In the genomic region with DNA sequence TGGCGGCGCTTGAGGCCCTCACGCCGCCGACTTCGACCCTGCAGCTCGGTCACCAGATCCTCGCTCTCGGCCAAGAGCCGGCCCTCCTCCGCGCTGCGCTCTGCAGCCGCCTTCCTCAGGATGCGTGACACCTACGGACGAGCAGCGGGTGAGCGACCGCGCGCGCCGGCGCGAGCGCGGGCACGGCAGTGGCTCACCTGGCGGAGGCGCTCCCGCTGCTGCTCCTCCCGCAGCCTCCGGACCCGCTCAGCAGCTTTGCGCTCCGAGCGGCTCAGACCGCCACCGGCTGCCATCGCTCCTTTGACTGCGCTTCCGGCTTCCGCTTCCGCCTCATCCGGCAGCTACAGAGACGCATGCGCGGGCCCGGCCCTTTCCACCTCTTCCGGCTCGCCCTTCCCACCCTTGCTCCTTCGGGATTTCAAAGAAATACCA, we compare ENCODE assay signal across 8 mouse cellular contexts. TPM values are rescaled to one million over a fixed set of nuclear protein-coding genes. Genes with fewer than 3 reads are reported as not detected.
DNase-seq lines count a peak whose midpoint lies in the region; ATAC-seq and TF ChIP-seq lines count a peak whose summit lies in the region.

No protein-coding gene starts in this region.

- H3K27me3 ChIP-seq in erythroblast, embryonic 14.5 days (ENCODE audit: control insufficient read depth): no peaks in the 10 kb centered on the region
- H3K27me3 ChIP-seq in heart, embryonic 12.5 days (replicated peaks): no peaks in the 10 kb centered on the region
- H3K27me3 ChIP-seq in kidney, postnatal 0 days (ENCODE audit: insufficient read depth, low read length): no peaks in the 10 kb centered on the region
- H3K27me3 ChIP-seq in liver, embryonic 12.5 days (replicated peaks): no peaks in the 10 kb centered on the region
- no peaks in the 10 kb centered on the region for H3K27me3 ChIP-seq in stomach, postnatal 0 days (ENCODE audit: control insufficient read depth, insufficient read depth, low read length)

- no peak for TF ChIP-seq EP300 in stomach, postnatal 0 days (optimal IDR thresholded peaks at IDR 0.05)

- DNase-seq in CD4-positive, CD25-positive, alpha-beta regulatory T cell, adult 2 months (ENCODE audit: low read depth, low spot score): peak; percentile 91
- peak; percentile 95 for DNase-seq in brain, embryonic 14.5 days (ENCODE audit: low read depth)
- peak; percentile 96 for DNase-seq in kidney, postnatal 0 days (ENCODE audit: low spot score)
- peak; percentile 84 for DNase-seq in neural tube, embryonic 10.5 days (ENCODE audit: extremely low spot score, low spot score)
- DNase-seq in stomach, postnatal 0 days (ENCODE audit: low spot score): peak; percentile 91

- no peaks in the 10 kb centered on the region for H3K9me3 ChIP-seq in erythroblast, embryonic 14.5 days (ENCODE audit: control insufficient read depth, low read length)
- no peaks in the 10 kb centered on the region for H3K9me3 ChIP-seq in heart, embryonic 12.5 days (replicated peaks)
- H3K9me3 ChIP-seq in kidney, postnatal 0 days (replicated peaks; ENCODE audit: low read length): no peaks in the 10 kb centered on the region
- no peaks in the 10 kb centered on the region for H3K9me3 ChIP-seq in liver, embryonic 12.5 days (replicated peaks)
- H3K9me3 ChIP-seq in stomach, postnatal 0 days (ENCODE audit: control insufficient read depth, low read length): no peaks in the 10 kb centered on the region

- TF ChIP-seq POLR2A in brain, embryonic 14.5 days (IDR thresholded peaks at IDR 0.05; ENCODE audit: borderline replicate concordance, extremely low read depth, insufficient read depth, insufficient read length, poor library complexity, severe bottlenecking): peak; percentile 68; the same call in 1 of the 2 replicates

- peak overlapping the region; percentile 80 for H3K9ac ChIP-seq in heart, embryonic 12.5 days
- peak overlapping the region; percentile 86 for H3K9ac ChIP-seq in kidney, postnatal 0 days (ENCODE audit: low read depth, low read length)
- H3K9ac ChIP-seq in liver, embryonic 12.5 days: peak overlapping the region; percentile 97
- H3K9ac ChIP-seq in stomach, postnatal 0 days (ENCODE audit: low read length): peak overlapping the region; percentile 81

- peak; percentile 81 for ATAC-seq in heart, embryonic 12.5 days (ENCODE audit: insufficient number of reproducible peaks, low FRiP score)
- peak; percentile 62 for ATAC-seq in kidney, postnatal 0 days (replicated peaks; ENCODE audit: low FRiP score, low read depth)
- ATAC-seq in liver, embryonic 12.5 days: peak; percentile 69
- ATAC-seq in stomach, postnatal 0 days (ENCODE audit: low FRiP score, low TSS enrichment): peak; percentile 72

- no peak for TF ChIP-seq CTCF in brain, embryonic 14.5 days (IDR thresholded peaks at IDR 0.05; ENCODE audit: borderline replicate concordance, extremely low read depth, insufficient read depth, insufficient read length)
- no peak for TF ChIP-seq CTCF in kidney, postnatal 0 days (IDR thresholded peaks at IDR 0.05; ENCODE audit: low read depth)
- TF ChIP-seq CTCF in stomach, postnatal 0 days (IDR thresholded peaks at IDR 0.05; ENCODE audit: low read depth): no peak

- peaks cover 92% of the 10 kb centered on the region for H3K36me3 ChIP-seq in erythroblast, embryonic 14.5 days (ENCODE audit: control insufficient read depth)
- H3K36me3 ChIP-seq in heart, embryonic 12.5 days: peaks cover 56% of the 10 kb centered on the region
- peaks cover 28% of the 10 kb centered on the region for H3K36me3 ChIP-seq in kidney, postnatal 0 days (ENCODE audit: insufficient read depth, low read length)
- H3K36me3 ChIP-seq in liver, embryonic 12.5 days: peaks cover 77% of the 10 kb centered on the region
- peaks cover 9% of the 10 kb centered on the region for H3K36me3 ChIP-seq in stomach, postnatal 0 days (ENCODE audit: control insufficient read depth, insufficient read depth, low read length)

- peak overlapping the region; percentile 91 for H3K4me2 ChIP-seq in heart, embryonic 12.5 days
- H3K4me2 ChIP-seq in kidney, postnatal 0 days (ENCODE audit: low read length): peak overlapping the region; percentile 75
- H3K4me2 ChIP-seq in liver, embryonic 12.5 days: peak overlapping the region; percentile 92
- H3K4me2 ChIP-seq in stomach, postnatal 0 days (replicated peaks; ENCODE audit: low read depth): peak overlapping the region; percentile 94

- H3K4me3 ChIP-seq in erythroblast, embryonic 14.5 days (replicated peaks): peak overlapping the region; percentile 82
- peak overlapping the region; percentile 93 for H3K4me3 ChIP-seq in heart, embryonic 12.5 days
- H3K4me3 ChIP-seq in kidney, postnatal 0 days (replicated peaks; ENCODE audit: low read depth, low read length): peak overlapping the region; percentile 91
- peak overlapping the region; percentile 99 for H3K4me3 ChIP-seq in liver, embryonic 12.5 days
- peak overlapping the region; percentile 91 for H3K4me3 ChIP-seq in stomach, postnatal 0 days (ENCODE audit: low read depth, low read length)

- H3K27ac ChIP-seq in heart, embryonic 12.5 days (ENCODE audit: poor library complexity, severe bottlenecking): peak overlapping the region; percentile 54
- H3K27ac ChIP-seq in kidney, postnatal 0 days: peak overlapping the region; percentile 95
- peak overlapping the region; percentile 96 for H3K27ac ChIP-seq in liver, embryonic 12.5 days
- peak overlapping the region; percentile 92 for H3K27ac ChIP-seq in stomach, postnatal 0 days (replicated peaks)

- peaks cover 75% of the 10 kb centered on the region for H3K4me1 ChIP-seq in erythroblast, embryonic 14.5 days (ENCODE audit: control insufficient read depth)
- H3K4me1 ChIP-seq in heart, embryonic 12.5 days (replicated peaks): peaks cover 31% of the 10 kb centered on the region
- peaks cover 8% of the 10 kb centered on the region for H3K4me1 ChIP-seq in kidney, postnatal 0 days (replicated peaks; ENCODE audit: insufficient read depth, low read length)
- H3K4me1 ChIP-seq in liver, embryonic 12.5 days: peaks cover 65% of the 10 kb centered on the region
- H3K4me1 ChIP-seq in stomach, postnatal 0 days (replicated peaks; ENCODE audit: control insufficient read depth, insufficient read depth): peaks cover 3% of the 10 kb centered on the region; the same call in 1 of the 2 replicates

- WGBS in heart, embryonic 12.5 days: under 1% methylated on average over 53 of the region's 53 CpGs
- WGBS in kidney, postnatal 0 days: under 1% methylated on average over 53 of the region's 53 CpGs
- WGBS in liver, embryonic 12.5 days (ENCODE audit: insufficient replicate concordance): under 1% methylated on average over 53 of the region's 53 CpGs
- under 1% methylated on average over 52 of the region's 53 CpGs for WGBS in stomach, postnatal 0 days

RNA-seq across cellular contexts. Expression of a gene that starts 0.3 kb away (rescaled TPM):
- 59.4 and 85.8 TPM in 2 replicates for polyA plus RNA-seq in brain, embryonic 14.5 days (2012; rRNA removed)
- 19.3 and 22.9 TPM in 2 replicates for polyA plus RNA-seq in erythroblast, embryonic 14.5 days (2012)
- 20.1 and 20.4 TPM in 2 replicates for polyA plus RNA-seq in heart, embryonic 12.5 days (2016; fragmentation: Nextera tagmentation; extraction: Ambion mirVana)
- polyA plus RNA-seq in kidney, postnatal 0 days (2015; fragmentation: Nextera tagmentation; extraction: Ambion mirVana): 38.8 and 41.6 TPM in 2 replicates
- 43.1 and 45.3 TPM in 2 replicates for polyA plus RNA-seq in liver, embryonic 12.5 days (2016; fragmentation: Nextera tagmentation; extraction: Ambion mirVana)
- 36.1 and 42.2 TPM in 2 replicates for polyA plus RNA-seq in stomach, postnatal 0 days (2015; fragmentation: Nextera tagmentation; extraction: Ambion mirVana)

RNA-seq across cellular contexts. Expression of a gene that starts 7.0 kb away (rescaled TPM):
- 229 and 307 TPM in 2 replicates for polyA plus RNA-seq in brain, embryonic 14.5 days (2012; rRNA removed)
- 9.6 and 12.2 TPM in 2 replicates for polyA plus RNA-seq in erythroblast, embryonic 14.5 days (2012)
- 82.1 and 82.9 TPM in 2 replicates for polyA plus RNA-seq in heart, embryonic 12.5 days (2016; fragmentation: Nextera tagmentation; extraction: Ambion mirVana)
- 116 and 118 TPM in 2 replicates for polyA plus RNA-seq in kidney, postnatal 0 days (2015; fragmentation: Nextera tagmentation; extraction: Ambion mirVana)
- 135 and 142 TPM in 2 replicates for polyA plus RNA-seq in liver, embryonic 12.5 days (2016; fragmentation: Nextera tagmentation; extraction: Ambion mirVana)
- 73.7 and 79.0 TPM in 2 replicates for polyA plus RNA-seq in stomach, postnatal 0 days (2015; fragmentation: Nextera tagmentation; extraction: Ambion mirVana)

RNA-seq across cellular contexts. Expression of a gene that starts 8.7 kb away (rescaled TPM):
- 57.4 and 57.6 TPM in 2 replicates for polyA plus RNA-seq in brain, embryonic 14.5 days (2012; rRNA removed)
- polyA plus RNA-seq in erythroblast, embryonic 14.5 days (2012): 18.3 and 20.4 TPM in 2 replicates
- 27.9 and 31.5 TPM in 2 replicates for polyA plus RNA-seq in heart, embryonic 12.5 days (2016; fragmentation: Nextera tagmentation; extraction: Ambion mirVana)
- polyA plus RNA-seq in kidney, postnatal 0 days (2015; fragmentation: Nextera tagmentation; extraction: Ambion mirVana): 26.5 and 27.4 TPM in 2 replicates
- 53.4 and 58.3 TPM in 2 replicates for polyA plus RNA-seq in liver, embryonic 12.5 days (2016; fragmentation: Nextera tagmentation; extraction: Ambion mirVana)
- polyA plus RNA-seq in stomach, postnatal 0 days (2015; fragmentation: Nextera tagmentation; extraction: Ambion mirVana): 21.0 and 21.3 TPM in 2 replicates

RNA-seq across cellular contexts. Expression of a gene that starts 16.4 kb away (rescaled TPM):
- polyA plus RNA-seq in brain, embryonic 14.5 days (2012; rRNA removed): 0.29 and 0.45 TPM in 2 replicates
- 0.46 TPM in 1 of 2 replicates, not detected in the other for polyA plus RNA-seq in erythroblast, embryonic 14.5 days (2012)
- 13.6 and 20.3 TPM in 2 replicates for polyA plus RNA-seq in heart, embryonic 12.5 days (2016; fragmentation: Nextera tagmentation; extraction: Ambion mirVana)
- 48.0 and 51.4 TPM in 2 replicates for polyA plus RNA-seq in kidney, postnatal 0 days (2015; fragmentation: Nextera tagmentation; extraction: Ambion mirVana)
- polyA plus RNA-seq in liver, embryonic 12.5 days (2016; fragmentation: Nextera tagmentation; extraction: Ambion mirVana): 5.0 and 6.6 TPM in 2 replicates
- 20.4 and 20.9 TPM in 2 replicates for polyA plus RNA-seq in stomach, postnatal 0 days (2015; fragmentation: Nextera tagmentation; extraction: Ambion mirVana)

RNA-seq across cellular contexts. Expression of a gene that starts 18.9 kb away (rescaled TPM):
- polyA plus RNA-seq in brain, embryonic 14.5 days (2012; rRNA removed): 19.9 and 26.8 TPM in 2 replicates
- 0.03 and 0.06 TPM in 2 replicates for polyA plus RNA-seq in erythroblast, embryonic 14.5 days (2012)
- 23.1 and 23.9 TPM in 2 replicates for polyA plus RNA-seq in heart, embryonic 12.5 days (2016; fragmentation: Nextera tagmentation; extraction: Ambion mirVana)
- polyA plus RNA-seq in kidney, postnatal 0 days (2015; fragmentation: Nextera tagmentation; extraction: Ambion mirVana): 12.2 and 13.9 TPM in 2 replicates
- polyA plus RNA-seq in liver, embryonic 12.5 days (2016; fragmentation: Nextera tagmentation; extraction: Ambion mirVana): 11.0 and 11.3 TPM in 2 replicates
- 13.9 and 18.4 TPM in 2 replicates for polyA plus RNA-seq in stomach, postnatal 0 days (2015; fragmentation: Nextera tagmentation; extraction: Ambion mirVana)

Comparison
In these comparisons a context has a peak if more than half of its experiments do, and no peak if none do; other contexts are left out.
1. Peak in every context shown above with its lines: DNase-seq, ATAC-seq, H3K4me3 ChIP-seq and H3K27ac ChIP-seq.